Mouse (Mus musculus): ENCODE measurements at regions not wholly inside any gene's neighbourhood (a gene's known extent, or its start where the extent isn't known, plus 50 kb on each side); places are given as distances from the start of the nearest gene placed in this dataset.

GRCm38 (mm10) chr15:24501907-24502559 lies 911.5 kb downstream of the Basp1 start:
- Histone ChIP-seq H3K9me3 (replicated peaks; ENCODE audit: control insufficient read depth, low read length) (no peaks in the 10 kb centered on the region), H3K36me3 (replicated peaks; ENCODE audit: control insufficient read depth, insufficient read depth, low read length) (no peaks in the 10 kb centered on the region), H3K9ac (replicated peaks; ENCODE audit: low read depth, low read length) (no peak overlapping the region), H3K4me3 (ENCODE audit: low read depth, low read length) (no peak overlapping the region), H3K27ac (ENCODE audit: low read depth) (no peak overlapping the region), H3K27me3 (ENCODE audit: control insufficient read depth, insufficient read depth, low read length) (no peaks in the 10 kb centered on the region), H3K4me1 (ENCODE audit: control insufficient read depth, insufficient read depth) (no peaks in the 10 kb centered on the region), H3K4me2 (ENCODE audit: low read depth, low read length) (no peak overlapping the region)
- no peak for DNase-seq (ENCODE audit: low spot score)
- ATAC-seq (ENCODE audit: insufficient read depth, low read depth), result no peak
- WGBS, result 76% methylated on average over 9 of the region's 9 CpGs
- TF ChIP-seq CTCF (IDR thresholded peaks at IDR 0.05; ENCODE audit: low read depth) (no peak), EP300 (IDR thresholded peaks at IDR 0.05; ENCODE audit: low read depth) (no peak)

DNA sequence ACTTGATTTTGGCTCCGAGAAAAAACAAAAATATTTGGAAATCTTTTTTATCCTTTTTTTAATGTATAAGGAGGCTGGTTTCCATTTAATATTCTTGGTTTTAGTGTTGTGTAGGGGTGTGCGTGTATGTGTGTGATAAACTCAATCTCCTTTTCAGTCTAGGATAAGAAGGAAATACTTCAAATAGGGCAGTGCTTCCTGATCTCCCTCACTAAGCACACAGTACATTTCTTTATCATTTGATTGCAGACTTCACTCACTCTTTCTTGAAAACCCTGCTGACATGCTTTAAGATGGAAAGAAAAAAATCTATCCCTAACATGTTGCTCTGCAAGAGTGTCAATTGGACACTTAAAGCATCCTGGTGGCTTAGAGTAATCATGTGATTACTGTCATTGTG lies 927.3 kb downstream of the Basp1 start:
- TF ChIP-seq CTCF (IDR thresholded peaks at IDR 0.05; ENCODE audit: low read depth), result no peak
- no peak for TF ChIP-seq EP300 (IDR thresholded peaks at IDR 0.05; ENCODE audit: low read depth)
- Histone ChIP-seq H3K27ac (ENCODE audit: low read depth) (no peak overlapping the region), H3K4me3 (ENCODE audit: low read depth, low read length) (no peak overlapping the region), H3K9me3 (replicated peaks; ENCODE audit: control insufficient read depth, low read length) (no peaks in the 10 kb centered on the region), H3K36me3 (replicated peaks; ENCODE audit: control insufficient read depth, insufficient read depth, low read length) (no peaks in the 10 kb centered on the region), H3K4me2 (ENCODE audit: low read depth, low read length) (no peak overlapping the region), H3K27me3 (ENCODE audit: control insufficient read depth, insufficient read depth, low read length) (no peaks in the 10 kb centered on the region), H3K9ac (replicated peaks; ENCODE audit: low read depth, low read length) (no peak overlapping the region), H3K4me1 (ENCODE audit: control insufficient read depth, insufficient read depth) (no peaks in the 10 kb centered on the region)
- no peak for ATAC-seq (ENCODE audit: insufficient read depth, low read depth)
- no peak for DNase-seq (ENCODE audit: low spot score)
- 54% methylated on average over 2 of the region's 2 CpGs for WGBS

GRCm38 (mm10) chr15:24468239-24468638 lies 945.3 kb downstream of the Basp1 start:
- ATAC-seq (ENCODE audit: insufficient read depth, low read depth) (no peak), DNase-seq (ENCODE audit: low spot score) (no peak)
- no peak overlapping the region for H3K9ac ChIP-seq (replicated peaks; ENCODE audit: low read depth, low read length)
- no peaks in the 10 kb centered on the region for H3K36me3 ChIP-seq (replicated peaks; ENCODE audit: control insufficient read depth, insufficient read depth, low read length)
- 56% methylated on average over 1 of the region's 1 CpGs for WGBS
- no peak overlapping the region for H3K4me3 ChIP-seq (ENCODE audit: low read depth, low read length)
- no peaks in the 10 kb centered on the region for H3K4me1 ChIP-seq (ENCODE audit: control insufficient read depth, insufficient read depth)
- H3K27me3 ChIP-seq (ENCODE audit: control insufficient read depth, insufficient read depth, low read length), result no peaks in the 10 kb centered on the region
- H3K9me3 ChIP-seq (replicated peaks; ENCODE audit: control insufficient read depth, low read length), result no peaks in the 10 kb centered on the region
- no peak overlapping the region for H3K4me2 ChIP-seq (ENCODE audit: low read depth, low read length)
- no peak overlapping the region for H3K27ac ChIP-seq (ENCODE audit: low read depth)
- no peak for TF ChIP-seq EP300 (IDR thresholded peaks at IDR 0.05; ENCODE audit: low read depth)
- no peak for TF ChIP-seq CTCF (IDR thresholded peaks at IDR 0.05; ENCODE audit: low read depth)

- ATAC-seq (ENCODE audit: insufficient read depth, low read depth) (no peak), DNase-seq (ENCODE audit: low spot score) (no peak)
- 65% methylated on average over 1 of the region's 1 CpGs for WGBS
- H3K4me3 ChIP-seq (ENCODE audit: low read depth, low read length), result no peak overlapping the region
- H3K9ac ChIP-seq (replicated peaks; ENCODE audit: low read depth, low read length), result no peak overlapping the region
- H3K4me1 ChIP-seq (ENCODE audit: control insufficient read depth, insufficient read depth), result no peaks in the 10 kb centered on the region
- H3K36me3 ChIP-seq (replicated peaks; ENCODE audit: control insufficient read depth, insufficient read depth, low read length), result no peaks in the 10 kb centered on the region
- H3K9me3 ChIP-seq (replicated peaks; ENCODE audit: control insufficient read depth, low read length), result no peaks in the 10 kb centered on the region
- no peaks in the 10 kb centered on the region for H3K27me3 ChIP-seq (ENCODE audit: control insufficient read depth, insufficient read depth, low read length)
- no peak overlapping the region for H3K4me2 ChIP-seq (ENCODE audit: low read depth, low read length)
- TF ChIP-seq EP300 (IDR thresholded peaks at IDR 0.05; ENCODE audit: low read depth) (no peak), CTCF (IDR thresholded peaks at IDR 0.05; ENCODE audit: low read depth) (no peak)
- H3K27ac ChIP-seq (ENCODE audit: low read depth), result no peak overlapping the region
Measured at GRCm38 (mm10) chr15:24457726-24458125, 955.8 kb downstream of the Basp1 start.

DNA sequence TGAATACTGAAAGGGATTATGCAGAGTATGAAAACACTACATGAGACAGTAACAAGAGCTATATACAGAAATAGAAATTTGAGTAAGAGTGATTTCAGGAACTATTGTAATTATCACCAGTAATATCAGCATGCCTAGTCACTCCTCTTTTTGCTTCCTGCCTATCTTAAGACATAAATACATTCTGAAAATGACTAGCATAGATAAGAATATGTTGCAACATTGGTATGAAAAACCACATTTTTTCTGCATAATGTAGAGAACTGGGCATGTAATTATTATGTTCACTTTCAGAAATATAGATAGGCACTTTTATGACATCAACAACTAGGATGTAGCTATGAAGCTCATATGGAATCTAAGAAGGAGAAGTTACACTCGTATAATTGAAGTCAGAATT lies 980.5 kb downstream of the Basp1 start:
- Histone ChIP-seq H3K9me3 (replicated peaks; ENCODE audit: control insufficient read depth, low read length) (no peaks in the 10 kb centered on the region), H3K4me1 (ENCODE audit: control insufficient read depth, insufficient read depth) (no peaks in the 10 kb centered on the region), H3K27ac (ENCODE audit: low read depth) (no peak overlapping the region), H3K4me3 (ENCODE audit: low read depth, low read length) (no peak overlapping the region), H3K27me3 (ENCODE audit: control insufficient read depth, insufficient read depth, low read length) (no peaks in the 10 kb centered on the region), H3K36me3 (replicated peaks; ENCODE audit: control insufficient read depth, insufficient read depth, low read length) (no peaks in the 10 kb centered on the region), H3K9ac (replicated peaks; ENCODE audit: low read depth, low read length) (no peak overlapping the region), H3K4me2 (ENCODE audit: low read depth, low read length) (no peak overlapping the region)
- 41% methylated on average over 1 of the region's 1 CpGs for WGBS
- TF ChIP-seq EP300 (IDR thresholded peaks at IDR 0.05; ENCODE audit: low read depth) (no peak), CTCF (IDR thresholded peaks at IDR 0.05; ENCODE audit: low read depth) (no peak)
- DNase-seq (ENCODE audit: low spot score) (no peak), ATAC-seq (ENCODE audit: insufficient read depth, low read depth) (no peak)

- Histone ChIP-seq H3K4me1 (ENCODE audit: control insufficient read depth, insufficient read depth) (no peaks in the 10 kb centered on the region), H3K9me3 (replicated peaks; ENCODE audit: control insufficient read depth, low read length) (no peaks in the 10 kb centered on the region), H3K27ac (ENCODE audit: low read depth) (no peak overlapping the region), H3K4me2 (ENCODE audit: low read depth, low read length) (no peak overlapping the region), H3K9ac (replicated peaks; ENCODE audit: low read depth, low read length) (no peak overlapping the region), H3K36me3 (replicated peaks; ENCODE audit: control insufficient read depth, insufficient read depth, low read length) (no peaks in the 10 kb centered on the region), H3K4me3 (ENCODE audit: low read depth, low read length) (no peak overlapping the region), H3K27me3 (ENCODE audit: control insufficient read depth, insufficient read depth, low read length) (no peaks in the 10 kb centered on the region)
- ATAC-seq (ENCODE audit: insufficient read depth, low read depth) (no peak), DNase-seq (ENCODE audit: low spot score) (no peak)
- TF ChIP-seq EP300 (IDR thresholded peaks at IDR 0.05; ENCODE audit: low read depth) (no peak), CTCF (IDR thresholded peaks at IDR 0.05; ENCODE audit: low read depth) (no peak)
- 71% methylated on average over 5 of the region's 5 CpGs for WGBS
Measured at GRCm38 (mm10) chr15:24429154-24429553, 984.4 kb downstream of the Basp1 start.

All from heart, postnatal 0 days (tissue).